Mouse (Mus musculus) gastrocnemius, adult 18-20 months (tissue): Measurements from ENCODE around the gene Igsf23. TPM values are rescaled to one million over a fixed set of nuclear protein-coding genes. Genes with fewer than 3 reads are reported as not detected.
"Not testable (repeated sequence)": the region's sequence is repeated elsewhere in the genome, so short reads cannot be mapped to it uniquely, and the experiment has no call there.

ENCODE experiments used
- DNase-seq: peaks from one replicate; pipeline ENCODE4 v3.0.0; 2021; ENCODE audit warnings: low spot score
- total RNA-seq, 2 experiments: library from RNA; stranded (reverse); gene quantifications; 2 replicates each; pipeline ENCODE4 v1.2.3; 2021

Gene Igsf23
- total RNA-seq, 2 experiments from 2014 or later = not detected

GRCm38 (mm10) chr7:19935961-19936360 lies 14.6 kb downstream of the Igsf23 start:
- DNase-seq = no peak

- DNase-seq = no peak
Observed at GRCm38 (mm10) chr7:19935171-19935751, 15.3 kb downstream of the Igsf23 start.

GRCm38 (mm10) chr7:19932877-19933809 lies 17.4 kb downstream of the Igsf23 start:
- peak; percentile 71 for DNase-seq

- DNase-seq = no peak
Observed at GRCm38 (mm10) chr7:19932133-19932876, 18.3 kb downstream of the Igsf23 start.

GRCm38 (mm10) chr7:19930481-19930880 lies 20.1 kb downstream of the Igsf23 start:
- not testable (repeated sequence) for DNase-seq

GRCm38 (mm10) chr7:19928486-19928885 lies 22.1 kb downstream of the Igsf23 start:
- no peak for DNase-seq

GRCm38 (mm10) chr7:19926849-19927480 lies 23.6 kb downstream of the Igsf23 start:
- no peak for DNase-seq

- no peak for DNase-seq
Observed at GRCm38 (mm10) chr7:19925376-19925775, 25.2 kb downstream of the Igsf23 start.

- DNase-seq = no peak
Observed at GRCm38 (mm10) chr7:19923797-19924196, 26.8 kb downstream of the Igsf23 start.

GRCm38 (mm10) chr7:19923354-19923753 lies 27.2 kb downstream of the Igsf23 start:
- no peak for DNase-seq

GRCm38 (mm10) chr7:19920506-19921261 lies 29.9 kb downstream of the Igsf23 start, which contains the start of gene Pvr:
Gene Pvr (minus strand): TSS chr7:19921160.
- peak; percentile 61 for DNase-seq

- no peak for DNase-seq
Observed at GRCm38 (mm10) chr7:19920166-19920505, 30.4 kb downstream of the Igsf23 start.

- no peak for DNase-seq
Observed at GRCm38 (mm10) chr7:19914558-19914957, 36.0 kb downstream of the Igsf23 start.

- no peak for DNase-seq
Observed at GRCm38 (mm10) chr7:19911695-19912524, 38.6 kb downstream of the Igsf23 start.

GRCm38 (mm10) chr7:19911292-19911658 lies 39.3 kb downstream of the Igsf23 start:
- DNase-seq = no peak

GRCm38 (mm10) chr7:19910421-19911291 lies 39.9 kb downstream of the Igsf23 start:
- DNase-seq = peak; percentile 85

GRCm38 (mm10) chr7:19889881-19890280 lies 60.7 kb downstream of the Igsf23 start:
- DNase-seq = peak; percentile 33

- no peak for DNase-seq
Observed at GRCm38 (mm10) chr7:19887849-19888248, 62.7 kb downstream of the Igsf23 start, which contains the start of gene Ceacam19. Gene Ceacam19 (minus strand): TSS chr7:19887965.
